Mouse (Mus musculus): ENCODE results near the gene Prss3. TPM values are rescaled to one million over a fixed set of nuclear protein-coding genes. Genes with fewer than 3 reads are reported as not detected.

Prss3 gene
- polyA plus RNA-seq (2015; fragmentation: Nextera tagmentation; extraction: Ambion mirVana): not detected in 2 replicates

DNA sequence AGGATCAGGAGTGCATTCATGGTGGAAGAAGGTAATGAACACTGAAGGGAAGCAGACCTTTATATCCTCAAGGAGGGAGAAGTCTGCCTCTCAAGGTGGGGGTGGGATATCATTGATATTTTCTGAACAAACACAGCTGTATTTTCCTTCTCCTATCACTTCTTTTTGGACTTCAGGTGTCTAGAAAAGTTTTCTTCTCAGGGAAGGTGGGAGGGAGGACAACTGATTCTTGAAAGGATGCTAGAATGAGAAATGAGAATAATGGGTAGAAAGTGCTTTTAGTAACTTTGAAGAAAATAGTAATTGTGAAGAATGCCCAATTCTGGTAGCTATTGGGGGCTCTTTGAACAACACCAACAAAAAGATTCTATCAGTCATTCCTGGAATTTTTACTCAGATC lies at the start of gene Prss3:
Gene Prss3 (minus strand): TSS at position 101 of the 400 bp plus-strand sequence.

GRCm38 (mm10) chr6:41392056-41392455 lies 14.6 kb upstream of the Prss3 start, which contains the start of gene Gm5771:
Gene Gm5771, plus strand, starts transcription at chr6:41392356.

GRCm38 (mm10) chr6:41353932-41354331 lies 23.5 kb downstream of the Prss3 start, which contains the start of gene Try10:
Gene Try10, plus strand, starts transcription at chr6:41354105.

Other genes with a start within 250 kb of the Prss3 start
- gene Try4, start 75.4 kb downstream of the Prss3 start, polyA plus RNA-seq (2015; fragmentation: Nextera tagmentation; extraction: Ambion mirVana): not detected in 2 replicates
- gene Try5, start 60.8 kb downstream of the Prss3 start, polyA plus RNA-seq (2015; fragmentation: Nextera tagmentation; extraction: Ambion mirVana): not detected in 2 replicates
- gene Try10, start 23.6 kb downstream of the Prss3 start, polyA plus RNA-seq (2015; fragmentation: Nextera tagmentation; extraction: Ambion mirVana): not detected in 2 replicates
- not detected in 2 replicates for gene Gm5771, start 14.7 kb upstream of the Prss3 start, polyA plus RNA-seq (2015; fragmentation: Nextera tagmentation; extraction: Ambion mirVana)
- gene Gm10334, start 68.5 kb upstream of the Prss3 start, polyA plus RNA-seq (2015; fragmentation: Nextera tagmentation; extraction: Ambion mirVana): not detected in 2 replicates
- gene Prss1, start 81.3 kb upstream of the Prss3 start, polyA plus RNA-seq (2015; fragmentation: Nextera tagmentation; extraction: Ambion mirVana): not detected in 2 replicates
- 0.22 TPM in 1 of 2 replicates, not detected in the other for gene Prss2, start 144.1 kb upstream of the Prss3 start, polyA plus RNA-seq (2015; fragmentation: Nextera tagmentation; extraction: Ambion mirVana)
- gene Ephb6, start 227.8 kb upstream of the Prss3 start, polyA plus RNA-seq (2015; fragmentation: Nextera tagmentation; extraction: Ambion mirVana): 12.8 and 17.1 TPM in 2 replicates

Measured in adrenal gland, postnatal 0 days (tissue).